ENCODE assay signal across 23 mouse cellular contexts in genomic region chr14:114053558-114054235, GRCm38 (mm10).
DNase-seq lines count a peak whose midpoint lies in the region; ATAC-seq lines count a peak whose summit lies in the region.
"Had no signal": no experiment of that assay in that cellular context is flagged by ENCODE, and none has a peak within 500 bp of the region (broad histone marks: within the 10 kb centered on the region; RNA-seq: fewer than 3 reads in every experiment).

No protein-coding gene starts in this region.

- WGBS in forebrain, embryonic 16.5 days = 46% methylated on average over 5 of the region's 5 CpGs
- WGBS in forebrain, embryonic 10.5 days = 77% methylated on average over 5 of the region's 5 CpGs
- WGBS in midbrain, embryonic 14.5 days = 62% methylated on average over 5 of the region's 5 CpGs

- DNase-seq in cerebellum, postnatal 10 days = peak; percentile 16 to 21
- no peak for DNase-seq in forebrain, embryonic 10.5 days (ENCODE audit: extremely low spot score, low spot score)
- peak; percentile 44 for DNase-seq in midbrain, embryonic 14.5 days
- peak; percentile 13 for DNase-seq in retina, embryonic 14.5 days (ENCODE audit: low spot score)
- DNase-seq in thymus, postnatal 14 days = no peak
- DNase-seq: adrenal gland, adult 8-10 months; adrenal gland, postnatal 36 days; B cell, adult 2 months; cerebellum, adult 11-12 months; cerebellum, adult 9-10 months; cerebellum, postnatal 36 days; gastrocnemius, postnatal 10 days; heart, adult 18-20 months; heart, postnatal 10 days; heart, postnatal 4 days had no signal

- no peaks in the 10 kb centered on the region for H3K4me1 ChIP-seq in forebrain, embryonic 16.5 days (replicated peaks; ENCODE audit: control insufficient read depth, insufficient read depth, low read length)
- peaks cover 7% of the 10 kb centered on the region for H3K4me1 ChIP-seq in forebrain, embryonic 10.5 days
- H3K4me1 ChIP-seq in midbrain, embryonic 14.5 days (ENCODE audit: control insufficient read depth, insufficient read depth, low read length) = no peaks in the 10 kb centered on the region
- H3K4me1 ChIP-seq: embryonic facial prominence, embryonic 13.5 days; heart, embryonic 10.5 days; hindbrain, embryonic 13.5 days had no signal

- H3K9ac ChIP-seq in forebrain, embryonic 16.5 days (replicated peaks; ENCODE audit: low read depth, low read length) = no peak overlapping the region
- no peak overlapping the region for H3K9ac ChIP-seq in midbrain, embryonic 14.5 days (replicated peaks; ENCODE audit: low read length)
- H3K9ac ChIP-seq: embryonic facial prominence, embryonic 13.5 days; hindbrain, embryonic 13.5 days had no signal

- H3K9me3 ChIP-seq in forebrain, embryonic 16.5 days (ENCODE audit: control insufficient read depth, low read length) = no peaks in the 10 kb centered on the region
- no peaks in the 10 kb centered on the region for H3K9me3 ChIP-seq in forebrain, embryonic 10.5 days
- no peaks in the 10 kb centered on the region for H3K9me3 ChIP-seq in midbrain, embryonic 14.5 days (ENCODE audit: control insufficient read depth, low read length)
- H3K9me3 ChIP-seq: embryonic facial prominence, embryonic 13.5 days; heart, embryonic 10.5 days; hindbrain, embryonic 13.5 days had no signal

- no peak overlapping the region for H3K4me2 ChIP-seq in forebrain, embryonic 16.5 days (ENCODE audit: low read length)
- no peak overlapping the region for H3K4me2 ChIP-seq in midbrain, embryonic 14.5 days (ENCODE audit: low read length)
- H3K4me2 ChIP-seq: embryonic facial prominence, embryonic 13.5 days; hindbrain, embryonic 13.5 days had no signal

- no peak for ATAC-seq in cerebellum, adult (ENCODE audit: insufficient number of reproducible peaks, low FRiP score, low TSS enrichment)
- peak; percentile 85 for ATAC-seq in forebrain, embryonic 16.5 days
- 0 out of 2 replicates have a peak, but pooled peaks have one; percentile 34 for ATAC-seq in midbrain, embryonic 14.5 days (ENCODE audit: low FRiP score, low TSS enrichment)
- ATAC-seq in megakaryocyte-erythroid progenitor cell, adult 5-6 weeks (replicated peaks; ENCODE audit: low FRiP score, low TSS enrichment, poor library complexity, severe bottlenecking) = no peak
- ATAC-seq: CD4-positive, CD25-positive, alpha-beta regulatory T cell, adult 4 months had no signal

- H3K4me3 ChIP-seq in forebrain, embryonic 16.5 days (replicated peaks; ENCODE audit: low read length) = no peak overlapping the region
- no peak overlapping the region for H3K4me3 ChIP-seq in forebrain, embryonic 10.5 days
- no peak overlapping the region for H3K4me3 ChIP-seq in midbrain, embryonic 14.5 days (replicated peaks; ENCODE audit: low read depth, low read length)
- H3K4me3 ChIP-seq: embryonic facial prominence, embryonic 13.5 days; heart, embryonic 10.5 days; hindbrain, embryonic 13.5 days had no signal

- no peak overlapping the region for H3K27ac ChIP-seq in forebrain, embryonic 16.5 days (ENCODE audit: low read length)
- no peak overlapping the region for H3K27ac ChIP-seq in forebrain, embryonic 10.5 days
- no peak overlapping the region for H3K27ac ChIP-seq in midbrain, embryonic 14.5 days (replicated peaks; ENCODE audit: low read depth, low read length)
- H3K27ac ChIP-seq: embryonic facial prominence, embryonic 13.5 days; heart, embryonic 10.5 days; hindbrain, embryonic 13.5 days had no signal

- H3K27me3 ChIP-seq in forebrain, embryonic 16.5 days (replicated peaks; ENCODE audit: control insufficient read depth, insufficient read depth, low read length) = no peaks in the 10 kb centered on the region
- H3K27me3 ChIP-seq in forebrain, embryonic 10.5 days (ENCODE audit: poor library complexity, severe bottlenecking) = no peaks in the 10 kb centered on the region
- no peaks in the 10 kb centered on the region for H3K27me3 ChIP-seq in midbrain, embryonic 14.5 days (ENCODE audit: control insufficient read depth, insufficient read depth, low read length)
- H3K27me3 ChIP-seq: embryonic facial prominence, embryonic 13.5 days; hindbrain, embryonic 13.5 days had no signal

- H3K36me3 ChIP-seq in forebrain, embryonic 16.5 days (ENCODE audit: control insufficient read depth, insufficient read depth) = no peaks in the 10 kb centered on the region
- no peaks in the 10 kb centered on the region for H3K36me3 ChIP-seq in forebrain, embryonic 10.5 days (replicated peaks)
- H3K36me3 ChIP-seq in midbrain, embryonic 14.5 days (ENCODE audit: control insufficient read depth, insufficient read depth, low read length) = no peaks in the 10 kb centered on the region
- H3K36me3 ChIP-seq: embryonic facial prominence, embryonic 13.5 days; G1E; heart, embryonic 10.5 days; hindbrain, embryonic 13.5 days had no signal

Comparison
In these comparisons a context has a peak if more than half of its experiments do, and no peak if none do; other contexts are left out.
1. DNase-seq: peak in cerebellum, postnatal 10 days (2 of 2), midbrain, embryonic 14.5 days (single experiment) and retina, embryonic 14.5 days (single experiment); none in forebrain, embryonic 10.5 days (single experiment) and thymus, postnatal 14 days (single experiment).
2. ATAC-seq: peak in forebrain, embryonic 16.5 days (single experiment) and midbrain, embryonic 14.5 days (single experiment); none in cerebellum, adult (single experiment) and megakaryocyte-erythroid progenitor cell, adult 5-6 weeks (single experiment).